Mouse (Mus musculus) C2C12 (cell line): ENCODE measurements around the gene Pla2g4f. TPM values are rescaled to one million over a fixed set of nuclear protein-coding genes. Genes with fewer than 3 reads are reported as not detected.

ENCODE experiments used
- H3K27me3 ChIP-seq: one replicate; pipeline ENCODE4 v1.6.1; 2011; ENCODE audit not compliant: control insufficient read depth, insufficient read depth, insufficient read length
- H3K36me3 ChIP-seq: one replicate; pipeline ENCODE4 v1.6.1; 2011; ENCODE audit not compliant: control insufficient read depth, insufficient read depth
- H3K4me3 ChIP-seq: one replicate; pipeline ENCODE4 v1.5.1; 2011; ENCODE audit warnings: mild to moderate bottlenecking, control low read depth; ENCODE audit not compliant: poor library complexity, insufficient read depth, severe bottlenecking
- H3K79me2 ChIP-seq: one replicate; pipeline ENCODE4 v1.6.1; 2011; ENCODE audit not compliant: control insufficient read depth, insufficient read depth
- H3K79me3 ChIP-seq: one replicate; pipeline ENCODE4 v1.6.1; 2011; ENCODE audit warnings: low read depth, control low read depth
- H3ac ChIP-seq: one replicate; pipeline ENCODE3; 2011; ENCODE audit warnings: low read depth; ENCODE audit not compliant: control insufficient read depth, insufficient read length
- CEBPB ChIP-seq: IDR thresholded peaks from one replicate; pipeline ENCODE4 v1.6.1; 2011; ENCODE audit warnings: low read depth, mild to moderate bottlenecking, control low read depth, moderate library complexity
- CTCF ChIP-seq: IDR thresholded peaks from one replicate; pipeline ENCODE4 v1.5.1; 2011; ENCODE audit not compliant: control insufficient read depth, insufficient read depth, insufficient read length
- FOSL1 ChIP-seq: IDR thresholded peaks from one replicate; pipeline ENCODE4 v1.8.0; 2011; ENCODE audit warnings: mild to moderate bottlenecking, low read length; ENCODE audit not compliant: poor library complexity, insufficient read depth, severe bottlenecking
- MAX ChIP-seq: IDR thresholded peaks from one replicate; pipeline ENCODE4 v1.6.1; 2011; ENCODE audit warnings: mild to moderate bottlenecking, control low read depth
- MYOD1 ChIP-seq: IDR thresholded peaks from one replicate; pipeline ENCODE4 v1.6.1; 2011; ENCODE audit warnings: low read depth; ENCODE audit not compliant: control insufficient read depth, insufficient read length
- MYOG ChIP-seq: IDR thresholded peaks from one replicate; pipeline ENCODE4 v1.6.1; 2011; ENCODE audit not compliant: control insufficient read depth, insufficient read length; ENCODE audit errors: extremely low read depth
- USF1 ChIP-seq: IDR thresholded peaks from one replicate; pipeline ENCODE4 v1.6.1; 2011; ENCODE audit warnings: low read depth, mild to moderate bottlenecking, control low read depth, moderate library complexity
- polyA plus RNA-seq: library from polyadenylated mRNA; unstranded; fragments of >200 nt; fragmentation: generic; extraction: Trizol; gene quantifications from one replicate; pipeline ENCODE4 v1.2.1, GENCODE M21; 2012; ENCODE audit warnings: missing spikeins

Pla2g4f gene
- polyA plus RNA-seq, 1 experiment, result not detected

- TF ChIP-seq MYOG (no peak), CEBPB (no peak)
- Histone ChIP-seq H3K27me3 (peaks cover 47% of the 10 kb centered on the region), H3ac (no peak overlapping the region), H3K79me3 (no peaks in the 10 kb centered on the region), H3K4me3 (no peak overlapping the region), H3K79me2 (no peaks in the 10 kb centered on the region), H3K36me3 (no peaks in the 10 kb centered on the region)
Measured at GRCm38 (mm10) chr2:120268635-120269034, 45.3 kb downstream of the Pla2g4f start.

- H3ac ChIP-seq, result no peak overlapping the region
- no peak for TF ChIP-seq CTCF
- peaks cover 34% of the 10 kb centered on the region for H3K27me3 ChIP-seq
- no peaks in the 10 kb centered on the region for H3K79me3 ChIP-seq
- H3K79me2 ChIP-seq, result no peaks in the 10 kb centered on the region
- no peak overlapping the region for H3K4me3 ChIP-seq
- no peaks in the 10 kb centered on the region for H3K36me3 ChIP-seq
Measured at GRCm38 (mm10) chr2:120265523-120265922, 48.4 kb downstream of the Pla2g4f start.

- no peaks in the 10 kb centered on the region for H3K79me3 ChIP-seq
- no peaks in the 10 kb centered on the region for H3K36me3 ChIP-seq
- no peak overlapping the region for H3K4me3 ChIP-seq
- peaks cover 28% of the 10 kb centered on the region for H3K27me3 ChIP-seq
- no peak overlapping the region for H3ac ChIP-seq
- TF ChIP-seq USF1, result no peak
- TF ChIP-seq CTCF, result no peak
- TF ChIP-seq MYOG, result no peak
- TF ChIP-seq MAX, result no peak
- TF ChIP-seq FOSL1, result no peak
- TF ChIP-seq MYOD1, result no peak
- no peak for TF ChIP-seq CEBPB
- no peaks in the 10 kb centered on the region for H3K79me2 ChIP-seq
Measured at GRCm38 (mm10) chr2:120264858-120265257, 49.1 kb downstream of the Pla2g4f start.

GRCm38 (mm10) chr2:120262876-120263275 is 51.1 kb downstream of the Pla2g4f start:
- Histone ChIP-seq H3K36me3 (no peaks in the 10 kb centered on the region), H3ac (no peak overlapping the region), H3K4me3 (no peak overlapping the region), H3K79me3 (no peaks in the 10 kb centered on the region), H3K27me3 (peaks cover 10% of the 10 kb centered on the region), H3K79me2 (no peaks in the 10 kb centered on the region)
- TF ChIP-seq USF1 (no peak), MYOD1 (peak; percentile 89), FOSL1 (no peak)

- H3K79me3 ChIP-seq, result no peaks in the 10 kb centered on the region
- no peak overlapping the region for H3K4me3 ChIP-seq
- no peaks in the 10 kb centered on the region for H3K36me3 ChIP-seq
- TF ChIP-seq CTCF, result no peak
- no peak for TF ChIP-seq MYOD1
- TF ChIP-seq CEBPB, result no peak
- TF ChIP-seq MAX, result no peak
- TF ChIP-seq MYOG, result no peak
- TF ChIP-seq FOSL1, result no peak
- no peak for TF ChIP-seq USF1
- peaks cover 10% of the 10 kb centered on the region for H3K27me3 ChIP-seq
- no peak overlapping the region for H3ac ChIP-seq
- no peaks in the 10 kb centered on the region for H3K79me2 ChIP-seq
Measured at GRCm38 (mm10) chr2:120261346-120261745, 52.6 kb downstream of the Pla2g4f start.

GRCm38 (mm10) chr2:120256259-120256658 is 57.7 kb downstream of the Pla2g4f start:
- TF ChIP-seq MYOD1, result no peak
- no peak for TF ChIP-seq CTCF
- TF ChIP-seq MYOG, result no peak
- no peak for TF ChIP-seq CEBPB
- no peak overlapping the region for H3ac ChIP-seq
- H3K36me3 ChIP-seq, result no peaks in the 10 kb centered on the region
- no peaks in the 10 kb centered on the region for H3K79me2 ChIP-seq
- H3K4me3 ChIP-seq, result no peak overlapping the region
- no peaks in the 10 kb centered on the region for H3K79me3 ChIP-seq
- peaks cover 7% of the 10 kb centered on the region for H3K27me3 ChIP-seq

- no peak overlapping the region for H3ac ChIP-seq
- no peak for TF ChIP-seq FOSL1
- no peak for TF ChIP-seq CTCF
- no peak for TF ChIP-seq MYOD1
- TF ChIP-seq MYOG, result no peak
- TF ChIP-seq CEBPB, result no peak
- TF ChIP-seq USF1, result no peak
- TF ChIP-seq MAX, result no peak
- H3K79me2 ChIP-seq, result no peaks in the 10 kb centered on the region
- no peaks in the 10 kb centered on the region for H3K79me3 ChIP-seq
- no peak overlapping the region for H3K4me3 ChIP-seq
- H3K27me3 ChIP-seq, result peaks cover 7% of the 10 kb centered on the region
- H3K36me3 ChIP-seq, result no peaks in the 10 kb centered on the region
Measured at GRCm38 (mm10) chr2:120252644-120253043, 61.3 kb downstream of the Pla2g4f start.

Other genes starting within 250 kb of the Pla2g4f start
- gene Ehd4, start 159.6 kb downstream of the Pla2g4f start, polyA plus RNA-seq, result 60.1 TPM
- gene Pla2g4e, start 68.8 kb downstream of the Pla2g4f start, polyA plus RNA-seq, result not detected
- not detected for gene Pla2g4d, start 25.0 kb downstream of the Pla2g4f start, polyA plus RNA-seq
- gene Vps39, start 39.0 kb upstream of the Pla2g4f start, polyA plus RNA-seq, result 12.3 TPM
- 2.3 TPM for gene Ganc, start 89.7 kb upstream of the Pla2g4f start, polyA plus RNA-seq
- gene Tmem87a, start 89.9 kb upstream of the Pla2g4f start, polyA plus RNA-seq, result 9.8 TPM
- gene Capn3, start 141.9 kb upstream of the Pla2g4f start, polyA plus RNA-seq, result 1.8 TPM
- gene Zfp106, start 249.7 kb upstream of the Pla2g4f start, polyA plus RNA-seq, result 39.2 TPM